Mouse (Mus musculus) erythroblast, adult 5-6 weeks (primary cell): ENCODE results near the gene Mdm4. TPM values are rescaled to one million over a fixed set of nuclear protein-coding genes. Genes with fewer than 3 reads are reported as not detected.

Source experiments
- ATAC-seq: replicated peaks from 2 replicates; pipeline ENCODE4 v1.8.0; 2016; ENCODE audit warnings: moderate number of reproducible peaks, mild to moderate bottlenecking, moderate TSS enrichment, inconsistent platforms; ENCODE audit not compliant: poor library complexity, low FRiP score, severe bottlenecking
- total RNA-seq, 2 experiments: library from RNA; stranded (forward) in 1 of 2; stranded (reverse) in 1 of 2; fragments of 150-400 nt in 1 of 2; fragments of 200-764, 138-1000 nt in 1 of 2; gene quantifications; 2 replicates each; pipeline versions ENCODE4 v1.2.3 to v1.2.4; 2015 to 2017; ENCODE audit warnings: low replicate concordance in 2 of 2

Mdm4 gene
- total RNA-seq, 2 experiments from 2014 or later: 53.6 to 69.9 TPM

GRCm38 (mm10) chr1:132910414-132911041, 119.8 kb downstream of the Mdm4 start:
- no peak for ATAC-seq

GRCm38 (mm10) chr1:132909951-132910350, 120.4 kb downstream of the Mdm4 start:
- no peak for ATAC-seq

Other genes starting within 250 kb of the Mdm4 start
- gene Lrrn2, start 150.3 kb downstream of the Mdm4 start, total RNA-seq (2015; ENCODE audit: low replicate concordance): not detected in 2 replicates
- gene Lrrn2, start 150.3 kb downstream of the Mdm4 start, total RNA-seq (2017; ENCODE audit: low replicate concordance): not detected in 2 replicates
- 0.38 and 0.84 TPM in 2 replicates for gene Pik3c2b, start 15.1 kb upstream of the Mdm4 start, total RNA-seq (2015; ENCODE audit: low replicate concordance)
- gene Pik3c2b, start 15.1 kb upstream of the Mdm4 start, total RNA-seq (2017; ENCODE audit: low replicate concordance): 0.17 and 0.56 TPM in 2 replicates
- 37.1 and 44.3 TPM in 2 replicates for gene Ppp1r15b, start 100.6 kb upstream of the Mdm4 start, total RNA-seq (2015; ENCODE audit: low replicate concordance)
- 72.2 and 83.8 TPM in 2 replicates for gene Ppp1r15b, start 100.6 kb upstream of the Mdm4 start, total RNA-seq (2017; ENCODE audit: low replicate concordance)
- 0.63 TPM in 1 of 2 replicates, not detected in the other for gene Plekha6, start 133.6 kb upstream of the Mdm4 start, total RNA-seq (2015; ENCODE audit: low replicate concordance)
- 0.68 and 0.98 TPM in 2 replicates for gene Plekha6, start 133.6 kb upstream of the Mdm4 start, total RNA-seq (2017; ENCODE audit: low replicate concordance)